Mouse (Mus musculus) testis, adult 10 weeks (tissue): ENCODE results near the gene Mrpl50. TPM values are rescaled to one million over a fixed set of nuclear protein-coding genes. Genes with fewer than 3 reads are reported as not detected.

Experiments used
- polyA plus RNA-seq: library from polyadenylated mRNA; stranded (reverse); fragments of 350-450 nt; fragmentation: Illumina TruSeq; extraction: RNeasy Lipid Tissue Mini Kit (QIAGEN cat#74804); gene quantifications from one replicate; pipeline ENCODE4 v1.2.3, GENCODE M21; 2014; ENCODE audit warnings: low read depth, low replicate concordance

The Mrpl50 gene
- 19.7 TPM for polyA plus RNA-seq

GRCm38 (mm10) chr4:49520572-49521340 is at the start of gene Mrpl50, which contains the start of gene Zfp189:
Mrpl50 (minus strand) TSS chr4:49521093.
Zfp189 (plus strand) TSS chr4:49521176.

GRCm38 (mm10) chr4:49549383-49549782 is 28.5 kb upstream of the Mrpl50 start, which contains the start of gene Aldob:
Aldob (minus strand) TSS chr4:49549546.

GRCm38 (mm10) chr4:49506386-49506785 is 14.5 kb downstream of the Mrpl50 start, which contains the start of gene Baat:
Baat (minus strand) TSS chr4:49506557.

GRCm38 (mm10) chr4:49473435-49474100 is 47.3 kb downstream of the Mrpl50 start, which contains the start of gene Acnat1:
Acnat1 (minus strand) TSS chr4:49473912.

Other genes starting within 250 kb of the Mrpl50 start
- 0.45 TPM for gene Acnat2, start 112.9 kb downstream of the Mrpl50 start, polyA plus RNA-seq
- 0.53 TPM for gene Acnat1, start 47.2 kb downstream of the Mrpl50 start, polyA plus RNA-seq
- not detected for gene Baat, start 14.5 kb downstream of the Mrpl50 start, polyA plus RNA-seq
- 44.9 TPM for gene Zfp189, start 83 bp upstream of the Mrpl50 start, polyA plus RNA-seq
- gene Aldob, start 28.5 kb upstream of the Mrpl50 start, polyA plus RNA-seq = 2.4 TPM
- 42.7 TPM for gene Tmem246, start 76.8 kb upstream of the Mrpl50 start, polyA plus RNA-seq
- 38.8 TPM for gene Rnf20, start 110.9 kb upstream of the Mrpl50 start, polyA plus RNA-seq
- gene Ppp3r2, start 160.9 kb upstream of the Mrpl50 start, polyA plus RNA-seq = 411 TPM